Mouse (Mus musculus): ENCODE results near the gene Mitd1. TPM values are rescaled to one million over a fixed set of nuclear protein-coding genes. Genes with fewer than 3 reads are reported as not detected.

Mitd1 gene
- total RNA-seq, 2 experiments from 2014 or later: 9.7 to 14.2 TPM

GRCm38 (mm10) chr1:37868640-37869039 is 21.6 kb downstream of the Mitd1 start:
- no peak for DNase-seq (ENCODE audit: low spot score in 2 of 2)

- DNase-seq (ENCODE audit: low spot score in 2 of 2): no peak
Observed at GRCm38 (mm10) chr1:37867684-37868322, 22.4 kb downstream of the Mitd1 start.

GRCm38 (mm10) chr1:37867056-37867455 is 23.2 kb downstream of the Mitd1 start:
- peak; percentile 23 to 53 for DNase-seq (ENCODE audit: low spot score in 2 of 2)

GRCm38 (mm10) chr1:37866286-37866685 is 23.9 kb downstream of the Mitd1 start, which contains the start of gene Tsga10:
Gene Tsga10, minus strand, starts transcription at chr1:37866429.
- DNase-seq (ENCODE audit: low spot score in 2 of 2): no peak

- no peak for DNase-seq (ENCODE audit: low spot score in 2 of 2)
Observed at GRCm38 (mm10) chr1:37865401-37866215, 24.6 kb downstream of the Mitd1 start.

GRCm38 (mm10) chr1:37864511-37865400 is 25.5 kb downstream of the Mitd1 start:
- DNase-seq (ENCODE audit: low spot score in 2 of 2): peak; percentile 99

- peak; percentile 27 to 49 for DNase-seq (ENCODE audit: low spot score in 2 of 2)
Observed at GRCm38 (mm10) chr1:37850696-37851095, 39.5 kb downstream of the Mitd1 start.

GRCm38 (mm10) chr1:37846878-37847277 is 43.3 kb downstream of the Mitd1 start:
- no peak for DNase-seq (ENCODE audit: low spot score in 2 of 2)

- DNase-seq (ENCODE audit: low spot score in 2 of 2): no peak
Observed at GRCm38 (mm10) chr1:37831681-37832080, 58.5 kb downstream of the Mitd1 start.

Other genes starting within 250 kb of the Mitd1 start
- gene 2010300C02Rik, start 170.3 kb downstream of the Mitd1 start, total RNA-seq (2021): 100 to 1,000 TPM; 260 to 286 TPM
- 10 to 100 TPM; 16.0 to 20.2 TPM for gene Tsga10, start 24.0 kb downstream of the Mitd1 start, total RNA-seq (2021)
- gene Lipt1, start 18.7 kb downstream of the Mitd1 start, total RNA-seq (2021): 1 to 10 TPM; 4.8 to 7.2 TPM
- gene Mrpl30, start 66 bp upstream of the Mitd1 start, total RNA-seq (2021): 100 to 1,000 TPM; 141 to 142 TPM
- not detected for gene Lyg2, start 26.1 kb upstream of the Mitd1 start, total RNA-seq (2021)
- not detected for gene Lyg1, start 67.3 kb upstream of the Mitd1 start, total RNA-seq (2021)
- gene Txndc9, start 107.5 kb upstream of the Mitd1 start, total RNA-seq (2021): 10 to 100 TPM; 57.9 to 64.9 TPM
- gene Eif5b, start 107.6 kb upstream of the Mitd1 start, total RNA-seq (2021): 10 to 100 TPM; 36.6 to 39.9 TPM
- gene Rev1, start 239.4 kb upstream of the Mitd1 start, total RNA-seq (2021): 10 to 100 TPM; 33.0 to 36.4 TPM

Measured in layer of hippocampus, postnatal 14 days (tissue).